Mouse (Mus musculus) stomach, embryonic 15.5 days (tissue): ENCODE results near the gene Ablim1. TPM values are rescaled to one million over a fixed set of nuclear protein-coding genes. Genes with fewer than 3 reads are reported as not detected.

ENCODE experiments used
- ATAC-seq: fragments of 200-750 bp; cut with Nextera tagmentation; 2 replicates; pipeline ENCODE4 v1.8.0; 2017; ENCODE audit warnings: low read depth, moderate number of reproducible peaks, moderate TSS enrichment; ENCODE audit not compliant: insufficient read depth, low FRiP score
- H3K27ac ChIP-seq: fragments of 300-500 bp; sonication (generic); 2 replicates; pipeline ENCODE4 v1.5.1; 2015; ENCODE audit warnings: mild to moderate bottlenecking, inconsistent platforms
- H3K27me3 ChIP-seq: fragments of 300-500 bp; sonication (generic); replicated peaks from 2 replicates; pipeline ENCODE4 v1.6.1; 2015; ENCODE audit warnings: inconsistent platforms
- H3K36me3 ChIP-seq: fragments of 300-500 bp; sonication (generic); 2 replicates; pipeline ENCODE4 v1.6.1; 2015; ENCODE audit warnings: inconsistent platforms
- H3K4me1 ChIP-seq: fragments of 300-500 bp; sonication (generic); 2 replicates; pipeline ENCODE4 v1.6.1; 2015; ENCODE audit warnings: inconsistent platforms
- H3K4me2 ChIP-seq: fragments of 300-500 bp; sonication (generic); 2 replicates; pipeline ENCODE4 v1.6.1; 2015; ENCODE audit warnings: mild to moderate bottlenecking, inconsistent platforms
- H3K4me3 ChIP-seq: fragments of 300-500 bp; sonication (generic); replicated peaks from 2 replicates; pipeline ENCODE4 v1.5.1; 2015; ENCODE audit warnings: inconsistent platforms
- H3K9ac ChIP-seq: fragments of 300-500 bp; sonication (generic); 2 replicates; pipeline ENCODE4 v1.6.1; 2015; ENCODE audit warnings: inconsistent platforms
- H3K9me3 ChIP-seq: fragments of 300-500 bp; sonication (generic); 2 replicates; pipeline ENCODE4 v1.6.1; 2016; ENCODE audit warnings: inconsistent platforms
- WGBS: fragments of 180-500 bp; shearing (Covaris S2); methylation state at CpG from one replicate; pipeline ENCODE4 v1.1.7; 2015; 5-methylcytosine and 5-hydroxymethylcytosine counted together
- polyA plus RNA-seq: library from polyadenylated mRNA; unstranded; fragments of >200 nt; fragmentation: Nextera tagmentation; extraction: Ambion mirVana; gene quantifications from 2 replicates; pipeline ENCODE4 v1.2.1, GENCODE M21; 2015

Ablim1 gene
- polyA plus RNA-seq, 1 experiment from 2014 or later = 41.2 TPM

- Histone ChIP-seq H3K4me2 (no peak overlapping the region), H3K9ac (no peak overlapping the region), H3K4me1 (peaks cover 34% of the 10 kb centered on the region), H3K4me3 (no peak overlapping the region), H3K9me3 (no peaks in the 10 kb centered on the region), H3K27me3 (no peaks in the 10 kb centered on the region), H3K36me3 (no peaks in the 10 kb centered on the region), H3K27ac (no peak overlapping the region)
- no peak for ATAC-seq
- WGBS = 88% methylated on average over 11 of the region's 11 CpGs
These were observed 119.4 kb downstream of the Ablim1 start for GRCm38 (mm10) chr19:57195169-57195930.

DNA sequence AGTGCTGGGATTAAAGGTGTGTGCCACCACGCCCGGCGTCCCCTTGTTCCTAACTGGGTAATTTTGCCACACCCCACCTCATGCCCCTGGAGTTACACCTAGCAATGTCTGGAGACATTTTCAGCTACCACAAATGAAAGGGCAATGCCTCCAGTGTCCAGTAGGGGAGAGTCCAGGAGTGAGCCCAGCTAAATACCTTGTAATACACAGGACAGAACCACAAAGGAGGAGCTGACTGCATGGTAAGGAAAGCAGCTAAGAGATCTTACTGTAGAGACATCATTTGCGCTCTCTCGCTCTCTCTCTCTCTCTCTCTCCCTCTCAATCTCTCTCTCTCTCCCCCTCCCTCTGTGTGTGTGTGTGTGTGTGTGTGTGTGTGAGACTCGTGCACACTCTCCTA, 120.8 kb downstream of the Ablim1 start:
- ATAC-seq = no peak
- H3K27ac ChIP-seq = no peak overlapping the region
- H3K36me3 ChIP-seq = no peaks in the 10 kb centered on the region
- H3K27me3 ChIP-seq = no peaks in the 10 kb centered on the region
- H3K4me1 ChIP-seq = peaks cover 24% of the 10 kb centered on the region
- H3K4me3 ChIP-seq = no peak overlapping the region
- H3K4me2 ChIP-seq = no peak overlapping the region
- no peak overlapping the region for H3K9ac ChIP-seq
- H3K9me3 ChIP-seq = no peaks in the 10 kb centered on the region
- WGBS = 84% methylated on average over 6 of the region's 6 CpGs

- no peak overlapping the region for H3K9ac ChIP-seq
- H3K9me3 ChIP-seq = no peaks in the 10 kb centered on the region
- no peak overlapping the region for H3K4me3 ChIP-seq
- H3K27ac ChIP-seq = no peak overlapping the region
- H3K4me1 ChIP-seq = peaks cover 18% of the 10 kb centered on the region
- 83% methylated on average over 12 of the region's 12 CpGs for WGBS
- no peak overlapping the region for H3K4me2 ChIP-seq
- no peak for ATAC-seq
- no peaks in the 10 kb centered on the region for H3K36me3 ChIP-seq
- H3K27me3 ChIP-seq = no peaks in the 10 kb centered on the region
These were observed 121.3 kb downstream of the Ablim1 start for GRCm38 (mm10) chr19:57193382-57193781.

DNA sequence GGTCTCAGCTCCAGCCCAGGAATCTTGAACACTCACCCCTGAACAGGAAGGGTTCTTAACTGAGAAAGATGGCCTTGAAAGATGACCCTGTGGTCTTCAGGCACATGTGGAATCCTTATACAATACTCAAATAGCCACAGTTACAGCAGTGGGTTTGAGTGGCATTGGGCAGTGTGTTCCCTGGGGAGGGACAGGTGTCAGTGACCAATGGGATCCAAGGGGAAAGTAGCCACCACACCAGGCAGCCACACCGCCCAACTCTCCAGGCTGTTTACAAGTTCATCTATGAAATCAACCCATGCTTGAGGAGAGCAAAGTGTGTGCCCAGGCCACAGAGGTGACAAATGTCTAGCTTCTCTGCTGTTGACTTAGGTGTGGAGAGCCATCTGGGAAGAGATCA, 123.6 kb downstream of the Ablim1 start:
- WGBS = 81% methylated on average over 1 of the region's 1 CpGs

DNA sequence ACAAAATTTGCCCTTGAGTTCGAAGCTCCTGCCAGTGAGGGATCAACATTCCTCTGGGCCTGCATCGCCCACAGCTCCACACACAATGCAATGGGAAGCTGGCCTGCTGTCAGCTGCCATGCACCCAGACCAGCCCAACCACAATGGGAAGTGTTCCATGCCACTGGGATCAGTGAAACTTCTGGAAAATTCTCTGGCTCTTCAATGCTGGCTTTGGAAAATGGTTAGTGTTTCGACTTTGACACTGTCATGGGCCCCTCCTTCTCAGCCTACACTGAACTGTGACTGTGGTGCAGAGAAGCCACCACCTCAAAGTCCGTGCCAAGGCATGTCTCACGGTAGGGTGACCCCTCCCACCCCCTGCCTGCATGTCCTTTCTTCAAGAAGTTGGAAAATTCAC, 125.3 kb downstream of the Ablim1 start:
- H3K27me3 ChIP-seq = no peaks in the 10 kb centered on the region
- ATAC-seq = no peak
- 59% methylated on average over 5 of the region's 5 CpGs for WGBS
- H3K4me2 ChIP-seq = no peak overlapping the region
- H3K4me3 ChIP-seq = no peak overlapping the region
- no peak overlapping the region for H3K27ac ChIP-seq
- H3K36me3 ChIP-seq = no peaks in the 10 kb centered on the region
- no peaks in the 10 kb centered on the region for H3K4me1 ChIP-seq
- no peaks in the 10 kb centered on the region for H3K9me3 ChIP-seq
- H3K9ac ChIP-seq = no peak overlapping the region

More for the DNA sequence above, 123.6 kb downstream of the Ablim1 start:
- Histone ChIP-seq H3K9me3 (no peaks in the 10 kb centered on the region), H3K4me3 (no peak overlapping the region), H3K27me3 (no peaks in the 10 kb centered on the region), H3K4me2 (no peak overlapping the region), H3K4me1 (no peaks in the 10 kb centered on the region), H3K27ac (no peak overlapping the region), H3K36me3 (no peaks in the 10 kb centered on the region), H3K9ac (no peak overlapping the region)
- no peak for ATAC-seq

DNA sequence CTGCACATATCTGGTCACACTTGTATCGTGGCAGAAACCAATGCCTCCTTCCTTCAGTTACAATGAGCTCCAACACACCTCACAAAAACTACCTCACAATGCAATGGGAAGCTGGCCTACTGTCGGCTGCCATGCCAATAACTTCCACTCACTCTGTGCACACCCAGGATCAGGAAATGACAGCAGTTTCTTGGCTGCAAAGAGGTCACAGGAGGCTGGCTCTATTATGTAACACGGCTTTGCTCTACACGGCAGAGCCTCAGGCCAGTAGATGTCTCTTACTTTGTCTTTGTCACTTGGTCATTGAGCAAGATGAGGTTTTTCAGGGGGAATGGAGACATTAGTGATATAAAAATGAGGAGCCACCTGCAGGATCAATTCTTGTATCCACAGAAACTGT, 126.2 kb downstream of the Ablim1 start:
- Histone ChIP-seq H3K4me2 (no peak overlapping the region), H3K27ac (no peak overlapping the region), H3K9ac (no peak overlapping the region), H3K9me3 (no peaks in the 10 kb centered on the region), H3K4me3 (no peak overlapping the region), H3K27me3 (no peaks in the 10 kb centered on the region), H3K36me3 (no peaks in the 10 kb centered on the region), H3K4me1 (0 out of 2 replicates have a peak, but pooled peaks cover 4% of the 10 kb centered on the region)
- WGBS = 77% methylated on average over 4 of the region's 4 CpGs
- no peak for ATAC-seq

DNA sequence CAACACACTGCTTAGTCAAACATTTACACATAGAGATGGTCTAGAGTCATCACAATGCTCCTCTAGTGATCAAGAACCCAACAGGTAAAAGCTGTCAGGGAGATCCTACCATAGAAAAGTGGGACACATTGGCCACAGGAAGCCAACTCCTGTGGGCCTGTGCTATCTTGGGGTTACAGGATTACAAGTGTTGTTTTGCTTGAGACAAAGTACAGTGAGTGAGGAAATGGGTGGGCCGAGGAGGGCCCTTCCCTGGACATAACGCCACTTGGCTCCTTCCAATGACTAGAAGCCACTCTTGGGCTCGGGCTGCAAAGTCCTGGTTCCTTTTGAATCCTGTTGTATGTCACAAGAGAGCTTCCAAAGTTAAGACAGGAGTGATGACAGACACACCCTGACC, 129.7 kb downstream of the Ablim1 start:
- WGBS = 69% methylated on average over 3 of the region's 3 CpGs
- no peak overlapping the region for H3K4me3 ChIP-seq
- H3K9me3 ChIP-seq = no peaks in the 10 kb centered on the region
- H3K36me3 ChIP-seq = no peaks in the 10 kb centered on the region
- no peak for ATAC-seq
- no peak overlapping the region for H3K27ac ChIP-seq
- no peak overlapping the region for H3K4me2 ChIP-seq
- H3K27me3 ChIP-seq = no peaks in the 10 kb centered on the region
- peaks cover 15% of the 10 kb centered on the region; the same call in 1 of the 2 replicates for H3K4me1 ChIP-seq
- H3K9ac ChIP-seq = no peak overlapping the region

GRCm38 (mm10) chr19:57182938-57183720, 131.6 kb downstream of the Ablim1 start:
- Histone ChIP-seq H3K4me3 (no peak overlapping the region), H3K27ac (peak overlapping the region; percentile 73), H3K9ac (no peak overlapping the region), H3K9me3 (no peaks in the 10 kb centered on the region), H3K4me2 (no peak overlapping the region), H3K36me3 (no peaks in the 10 kb centered on the region), H3K27me3 (no peaks in the 10 kb centered on the region), H3K4me1 (peaks cover 15% of the 10 kb centered on the region; the same call in 1 of the 2 replicates)
- ATAC-seq = no peak
- WGBS = 75% methylated on average over 13 of the region's 13 CpGs

- no peak overlapping the region for H3K9ac ChIP-seq
- no peak overlapping the region for H3K4me3 ChIP-seq
- peak; percentile 81 for ATAC-seq
- H3K36me3 ChIP-seq = no peaks in the 10 kb centered on the region
- H3K27ac ChIP-seq = peak overlapping the region; percentile 73
- no peaks in the 10 kb centered on the region for H3K27me3 ChIP-seq
- peaks cover 15% of the 10 kb centered on the region; the same call in 1 of the 2 replicates for H3K4me1 ChIP-seq
- no peaks in the 10 kb centered on the region for H3K9me3 ChIP-seq
- peak overlapping the region; percentile 5 for H3K4me2 ChIP-seq
- 67% methylated on average over 10 of the region's 10 CpGs for WGBS
These were observed 132.7 kb downstream of the Ablim1 start for GRCm38 (mm10) chr19:57181852-57182528.

- no peak overlapping the region for H3K4me3 ChIP-seq
- H3K36me3 ChIP-seq = no peaks in the 10 kb centered on the region
- no peaks in the 10 kb centered on the region for H3K27me3 ChIP-seq
- H3K27ac ChIP-seq = peak overlapping the region; percentile 73
- H3K4me1 ChIP-seq = peaks cover 15% of the 10 kb centered on the region; the same call in 1 of the 2 replicates
- H3K9me3 ChIP-seq = no peaks in the 10 kb centered on the region
- H3K4me2 ChIP-seq = 0 out of 2 replicates have a peak overlapping the region, but pooled peaks have one; percentile 5
- H3K9ac ChIP-seq = no peak overlapping the region
- ATAC-seq = no peak
- 88% methylated on average over 6 of the region's 6 CpGs for WGBS
These were observed 133.4 kb downstream of the Ablim1 start for GRCm38 (mm10) chr19:57181317-57181716.

GRCm38 (mm10) chr19:57180908-57181307, 133.8 kb downstream of the Ablim1 start:
- peak overlapping the region; percentile 73 for H3K27ac ChIP-seq
- no peak overlapping the region for H3K4me3 ChIP-seq
- H3K4me2 ChIP-seq = no peak overlapping the region
- H3K9ac ChIP-seq = no peak overlapping the region
- H3K36me3 ChIP-seq = no peaks in the 10 kb centered on the region
- 74% methylated on average over 3 of the region's 3 CpGs for WGBS
- H3K9me3 ChIP-seq = no peaks in the 10 kb centered on the region
- H3K27me3 ChIP-seq = no peaks in the 10 kb centered on the region
- no peak for ATAC-seq
- H3K4me1 ChIP-seq = peaks cover 15% of the 10 kb centered on the region; the same call in 1 of the 2 replicates
